Mouse (Mus musculus): ENCODE results near the gene Rad54l. TPM values are rescaled to one million over a fixed set of nuclear protein-coding genes. Genes with fewer than 3 reads are reported as not detected.

The Rad54l gene
- 10.4 and 13.5 TPM in 2 replicates for polyA plus RNA-seq (2015; fragmentation: Nextera tagmentation; extraction: Ambion mirVana)

- Histone ChIP-seq H3K27me3 (ENCODE audit: insufficient read depth, low read length) (no peaks in the 10 kb centered on the region), H3K4me1 (replicated peaks; ENCODE audit: insufficient read depth, low read length) (0 out of 2 replicates have a peak, but pooled peaks cover 6% of the 10 kb centered on the region), H3K27ac (peak within 1 kb of the TSS; percentile 3; the same call in 1 of the 2 replicates), H3K9ac (ENCODE audit: low read depth, low read length) (peak within 1 kb of the TSS; percentile 61), H3K4me3 (replicated peaks; ENCODE audit: low read depth, low read length) (peak within 1 kb of the TSS; percentile 47), H3K36me3 (ENCODE audit: insufficient read depth, low read length) (no peaks in the 10 kb centered on the region), H3K4me2 (ENCODE audit: low read length) (peak within 1 kb of the TSS; percentile 66), H3K9me3 (replicated peaks; ENCODE audit: low read length) (no peaks in the 10 kb centered on the region)
- TF ChIP-seq CTCF (IDR thresholded peaks at IDR 0.05; ENCODE audit: low read depth) = peak; percentile 59
- peak; percentile 98 for DNase-seq (ENCODE audit: low spot score)
- ATAC-seq (replicated peaks; ENCODE audit: low FRiP score, low read depth) = peak; percentile 95
- 4% methylated on average over 24 of the region's 24 CpGs for WGBS
Observed at GRCm38 (mm10) chr4:116123602-116124519, at the start of gene Rad54l, which contains the start of gene Pomgnt1. TSS of gene Rad54l (minus strand) at chr4:116123690. TSS of gene Pomgnt1 (plus strand) at chr4:116123840.

- Histone ChIP-seq H3K4me2 (ENCODE audit: low read length) (no peak within 1 kb of the TSS), H3K4me1 (replicated peaks; ENCODE audit: insufficient read depth, low read length) (peaks cover 35% of the 10 kb centered on the region), H3K36me3 (ENCODE audit: insufficient read depth, low read length) (no peaks in the 10 kb centered on the region), H3K27me3 (ENCODE audit: insufficient read depth, low read length) (no peaks in the 10 kb centered on the region), H3K4me3 (replicated peaks; ENCODE audit: low read depth, low read length) (no peak within 1 kb of the TSS), H3K27ac (peak within 1 kb of the TSS; percentile 62; the same call in 1 of the 2 replicates), H3K9ac (ENCODE audit: low read depth, low read length) (no peak within 1 kb of the TSS), H3K9me3 (replicated peaks; ENCODE audit: low read length) (no peaks in the 10 kb centered on the region)
- WGBS = 92% methylated on average over 6 of the region's 6 CpGs
- TF ChIP-seq CTCF (IDR thresholded peaks at IDR 0.05; ENCODE audit: low read depth) = no peak
- DNase-seq (ENCODE audit: low spot score) (no peak), ATAC-seq (replicated peaks; ENCODE audit: low FRiP score, low read depth) (no peak)
Observed at GRCm38 (mm10) chr4:116173072-116173471, 49.6 kb upstream of the Rad54l start, which contains the start of the genes 1700042G07Rik and Gm49337. TSS of gene 1700042G07Rik (plus strand) at chr4:116173372. TSS of gene Gm49337 (plus strand) at chr4:116173384.

DNA sequence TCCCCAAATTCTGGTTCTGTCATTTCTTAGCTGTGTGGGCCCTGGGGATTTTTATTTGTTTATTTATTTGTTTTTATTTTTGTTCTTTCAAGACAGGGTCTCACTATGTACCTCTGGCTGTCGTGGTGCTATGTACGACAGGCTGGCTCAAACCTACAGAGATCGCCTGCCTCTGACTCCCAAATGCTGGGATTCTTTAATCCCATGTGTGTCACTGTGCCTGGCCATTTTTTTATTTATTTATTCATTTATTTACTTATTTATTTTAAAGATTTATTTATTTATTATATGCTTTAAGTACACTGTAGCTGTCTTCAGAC is 45.8 kb upstream of the Rad54l start:
- no peak overlapping the region for H3K4me2 ChIP-seq (ENCODE audit: low read length)
- H3K9ac ChIP-seq (ENCODE audit: low read depth, low read length) = no peak overlapping the region
- H3K4me3 ChIP-seq (replicated peaks; ENCODE audit: low read depth, low read length) = no peak overlapping the region
- DNase-seq (ENCODE audit: low spot score) = no peak
- H3K9me3 ChIP-seq (replicated peaks; ENCODE audit: low read length) = no peaks in the 10 kb centered on the region
- ATAC-seq (replicated peaks; ENCODE audit: low FRiP score, low read depth) = peak; percentile 25; the same call in 1 of the 2 replicates
- peaks cover 14% of the 10 kb centered on the region; the same call in 1 of the 2 replicates for H3K4me1 ChIP-seq (replicated peaks; ENCODE audit: insufficient read depth, low read length)
- WGBS = 60% methylated on average over 3 of the region's 3 CpGs
- H3K27me3 ChIP-seq (ENCODE audit: insufficient read depth, low read length) = no peaks in the 10 kb centered on the region
- no peak for TF ChIP-seq CTCF (IDR thresholded peaks at IDR 0.05; ENCODE audit: low read depth)
- no peak overlapping the region for H3K27ac ChIP-seq
- H3K36me3 ChIP-seq (ENCODE audit: insufficient read depth, low read length) = no peaks in the 10 kb centered on the region

DNA sequence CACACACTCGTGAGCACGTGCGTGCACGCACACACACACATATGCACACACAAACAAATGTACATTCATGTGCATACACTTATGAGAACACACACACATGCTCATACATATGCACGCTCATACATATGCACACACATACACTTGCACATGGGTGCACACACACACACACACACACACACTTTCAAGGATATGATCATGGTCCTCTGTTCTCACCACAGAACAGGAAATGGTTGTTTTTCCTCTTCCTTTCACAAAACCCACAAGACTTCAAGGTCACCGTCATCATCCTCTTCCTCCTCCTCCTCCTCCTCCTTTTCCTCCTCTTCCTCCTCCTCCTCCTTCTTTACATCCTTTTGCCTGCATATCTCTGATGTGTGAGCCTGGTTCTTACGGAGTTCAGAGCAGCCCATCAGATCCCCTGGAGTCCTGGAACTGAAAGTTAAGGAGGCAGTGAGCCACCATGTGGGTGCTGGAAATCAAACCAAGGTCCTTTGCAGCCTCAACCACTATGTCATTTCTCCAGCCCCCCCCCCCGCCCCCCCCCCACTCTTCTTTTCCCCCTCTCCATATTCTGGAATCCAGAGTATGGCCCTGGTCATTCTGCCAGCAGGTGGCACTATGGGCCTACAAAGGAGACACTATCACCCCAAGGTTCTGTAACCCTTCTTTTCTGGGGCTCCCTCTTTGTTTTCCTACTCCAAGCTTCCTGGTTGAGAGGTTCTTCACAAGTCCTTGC is 45.3 kb upstream of the Rad54l start:
- Histone ChIP-seq H3K4me1 (replicated peaks; ENCODE audit: insufficient read depth, low read length) (peaks cover 10% of the 10 kb centered on the region; the same call in 1 of the 2 replicates), H3K4me2 (ENCODE audit: low read length) (no peak overlapping the region), H3K4me3 (replicated peaks; ENCODE audit: low read depth, low read length) (no peak overlapping the region), H3K27ac (no peak overlapping the region), H3K27me3 (ENCODE audit: insufficient read depth, low read length) (no peaks in the 10 kb centered on the region), H3K9ac (ENCODE audit: low read depth, low read length) (no peak overlapping the region), H3K9me3 (replicated peaks; ENCODE audit: low read length) (no peaks in the 10 kb centered on the region), H3K36me3 (ENCODE audit: insufficient read depth, low read length) (no peaks in the 10 kb centered on the region)
- DNase-seq (ENCODE audit: low spot score) (peak; percentile 74), ATAC-seq (replicated peaks; ENCODE audit: low FRiP score, low read depth) (peak; percentile 22)
- WGBS = 81% methylated on average over 7 of the region's 8 CpGs
- peak; percentile 77 for TF ChIP-seq CTCF (IDR thresholded peaks at IDR 0.05; ENCODE audit: low read depth)

DNA sequence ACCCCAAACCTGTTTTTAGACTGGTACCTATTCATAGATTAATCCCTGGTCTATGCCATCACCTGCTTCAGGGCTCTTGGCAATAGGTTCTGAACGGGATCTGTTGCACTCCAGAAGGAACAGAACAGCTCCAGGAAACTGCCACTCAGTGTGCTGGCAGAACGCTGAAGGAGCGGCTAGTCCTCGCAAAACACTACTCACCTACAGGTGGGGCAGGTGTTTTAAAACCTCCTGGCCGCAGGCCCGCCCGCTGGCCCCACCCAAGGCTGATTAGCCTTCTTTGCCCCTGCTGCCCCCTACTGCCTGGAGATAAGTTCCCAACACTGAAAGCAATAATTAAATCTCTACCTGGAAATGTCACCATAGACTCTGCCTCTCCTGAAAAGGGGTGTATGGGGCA is 43.9 kb upstream of the Rad54l start, which contains the start of gene Tspan1:
Tspan1 (minus strand) TSS at position 198 of the 400 bp plus-strand sequence.
- Histone ChIP-seq H3K4me3 (replicated peaks; ENCODE audit: low read depth, low read length) (no peak within 1 kb of the TSS), H3K27me3 (ENCODE audit: insufficient read depth, low read length) (no peaks in the 10 kb centered on the region), H3K9me3 (replicated peaks; ENCODE audit: low read length) (no peaks in the 10 kb centered on the region), H3K4me1 (replicated peaks; ENCODE audit: insufficient read depth, low read length) (peaks cover 9% of the 10 kb centered on the region; the same call in 1 of the 2 replicates), H3K4me2 (ENCODE audit: low read length) (no peak within 1 kb of the TSS), H3K27ac (no peak within 1 kb of the TSS), H3K36me3 (ENCODE audit: insufficient read depth, low read length) (no peaks in the 10 kb centered on the region), H3K9ac (ENCODE audit: low read depth, low read length) (no peak within 1 kb of the TSS)
- no peak for DNase-seq (ENCODE audit: low spot score)
- WGBS = 25% methylated on average over 7 of the region's 7 CpGs
- no peak for ATAC-seq (replicated peaks; ENCODE audit: low FRiP score, low read depth)
- peak; percentile 60 for TF ChIP-seq CTCF (IDR thresholded peaks at IDR 0.05; ENCODE audit: low read depth)
